Mouse (Mus musculus) G1E (cell line): ENCODE measurements around the gene Zswim4. TPM values are rescaled to one million over a fixed set of nuclear protein-coding genes. Genes with fewer than 3 reads are reported as not detected.

Experiments
- ATAC-seq: 2 replicates; pipeline ENCODE4 v1.8.0; 2016; ENCODE audit warnings: mild to moderate bottlenecking; ENCODE audit not compliant: insufficient number of reproducible peaks, poor library complexity, low FRiP score, severe bottlenecking; ENCODE audit errors: extremely low read depth
- DNase-seq: peaks from one replicate; pipeline ENCODE4 v3.0.0; 2012; ENCODE audit warnings: low spot score
- H3K27me3 ChIP-seq: 2 replicates; pipeline ENCODE4 v1.6.1; 2012; ENCODE audit warnings: mild to moderate bottlenecking, low read length, inconsistent platforms; ENCODE audit not compliant: insufficient read depth
- H3K36me3 ChIP-seq: replicated peaks from 2 replicates; pipeline ENCODE3; 2012; ENCODE audit warnings: mild to moderate bottlenecking, inconsistent platforms
- H3K4me1 ChIP-seq: 2 replicates; pipeline ENCODE4 v1.6.1; 2012; ENCODE audit warnings: low read depth, low read length, inconsistent platforms, mixed read lengths; ENCODE audit not compliant: insufficient read depth
- H3K4me3 ChIP-seq: 2 replicates; pipeline ENCODE4 v1.5.1; 2012; ENCODE audit warnings: low read depth, mild to moderate bottlenecking, inconsistent platforms, low read length, moderate library complexity, mixed read lengths
- H3K9me3 ChIP-seq: replicated peaks from 2 replicates; pipeline ENCODE4 v1.6.1; 2012; ENCODE audit warnings: inconsistent platforms
- CTCF ChIP-seq: IDR thresholded peaks from 2 replicates; pipeline ENCODE4 v1.5.1; 2012; ENCODE audit warnings: low read depth, low read length, inconsistent platforms, mixed read lengths
- GATA1 ChIP-seq: IDR thresholded peaks from 2 replicates; pipeline ENCODE4 v1.6.1; 2012; ENCODE audit warnings: borderline replicate concordance, low read length, inconsistent platforms, mixed read lengths
- GATA2 ChIP-seq: IDR thresholded peaks from 2 replicates; pipeline ENCODE4 v1.6.1; 2012; ENCODE audit warnings: low read depth, low read length, inconsistent platforms, borderline replicate concordance
- POLR2AphosphoS5 ChIP-seq: IDR thresholded peaks from 2 replicates; pipeline ENCODE4 v1.6.1; 2012; ENCODE audit warnings: low read depth, low read length, inconsistent platforms; ENCODE audit not compliant: insufficient replicate concordance
- TAL1 ChIP-seq: conservative IDR thresholded peaks from 2 replicates; pipeline ENCODE4 v1.6.1; 2012; ENCODE audit warnings: low read depth, low read length, inconsistent platforms, mixed read lengths
- polyA plus RNA-seq: library from polyadenylated mRNA; stranded (reverse); fragments of >175 nt; gene quantifications from 2 replicates; pipeline ENCODE4 v1.2.3, GENCODE M21; 2012
- total RNA-seq, 2 experiments: library from RNA; stranded (forward) in 1 of 2; stranded (reverse) in 1 of 2; fragments of 200-1000 nt in 1 of 2; fragments of >200 nt in 1 of 2; fragmentation: Nextera tagmentation in 1 of 2; gene quantifications; 2 replicates each; pipeline ENCODE4 v1.2.3; 2014 to 2017

Gene Zswim4
- total and polyA plus RNA-seq, 3 experiments: 5.7 to 19.0 (median 8.5) TPM

DNA sequence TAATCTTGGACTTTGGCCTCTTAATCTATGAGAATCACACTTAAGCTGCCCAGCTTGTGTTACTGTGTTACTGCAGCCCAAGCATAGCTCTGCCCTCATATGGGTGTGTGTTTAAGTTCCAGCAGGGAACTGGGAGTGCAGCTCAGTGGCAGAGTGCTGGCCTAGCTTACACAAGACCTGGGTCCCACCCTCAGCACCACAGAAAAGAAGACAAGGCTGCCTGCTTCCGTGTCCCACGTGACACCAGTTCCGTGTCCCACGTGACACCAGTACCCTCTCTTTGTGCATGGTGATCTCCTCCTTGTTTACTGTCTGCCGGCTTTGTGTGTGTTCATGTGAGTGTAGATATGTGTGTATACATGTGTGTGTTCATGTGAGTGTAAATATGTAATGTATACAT, 18.7 kb downstream of the Zswim4 start:
- H3K4me1 ChIP-seq: peaks cover 27% of the 10 kb centered on the region
- H3K36me3 ChIP-seq: peaks cover 90% of the 10 kb centered on the region
- TF ChIP-seq GATA2 (no peak), GATA1 (no peak), CTCF (no peak), POLR2AphosphoS5 (no peak)
- no peaks in the 10 kb centered on the region for H3K27me3 ChIP-seq
- no peak overlapping the region for H3K4me3 ChIP-seq
- no peaks in the 10 kb centered on the region for H3K9me3 ChIP-seq
- ATAC-seq (no peak), DNase-seq (no peak)

DNA sequence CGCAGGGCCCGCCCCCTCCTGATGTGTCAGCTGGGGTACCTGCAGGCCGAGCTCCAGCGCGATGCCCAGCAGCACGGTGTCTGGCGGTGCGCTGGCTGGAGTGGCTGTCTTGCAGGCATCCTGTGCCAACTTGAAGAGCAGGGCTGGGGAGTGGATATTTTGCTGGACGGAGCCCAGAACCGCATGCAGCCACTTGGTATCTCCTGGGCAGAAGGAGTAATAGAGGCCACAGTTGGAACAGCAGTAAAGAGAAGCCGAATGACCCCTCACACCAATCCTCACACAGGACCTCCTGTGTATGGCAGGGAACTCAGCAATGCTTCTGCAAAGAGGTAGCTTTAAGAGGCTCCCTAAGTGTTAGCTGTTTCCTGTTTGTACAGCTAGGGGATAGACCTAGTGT, 19.6 kb downstream of the Zswim4 start:
- H3K4me1 ChIP-seq: peaks cover 22% of the 10 kb centered on the region
- DNase-seq (no peak), ATAC-seq (no peak)
- H3K9me3 ChIP-seq: no peaks in the 10 kb centered on the region
- TF ChIP-seq CTCF (no peak), TAL1 (no peak), GATA1 (no peak), GATA2 (no peak), POLR2AphosphoS5 (no peak)
- peaks cover 89% of the 10 kb centered on the region for H3K36me3 ChIP-seq
- H3K27me3 ChIP-seq: no peaks in the 10 kb centered on the region
- no peak overlapping the region for H3K4me3 ChIP-seq

DNA sequence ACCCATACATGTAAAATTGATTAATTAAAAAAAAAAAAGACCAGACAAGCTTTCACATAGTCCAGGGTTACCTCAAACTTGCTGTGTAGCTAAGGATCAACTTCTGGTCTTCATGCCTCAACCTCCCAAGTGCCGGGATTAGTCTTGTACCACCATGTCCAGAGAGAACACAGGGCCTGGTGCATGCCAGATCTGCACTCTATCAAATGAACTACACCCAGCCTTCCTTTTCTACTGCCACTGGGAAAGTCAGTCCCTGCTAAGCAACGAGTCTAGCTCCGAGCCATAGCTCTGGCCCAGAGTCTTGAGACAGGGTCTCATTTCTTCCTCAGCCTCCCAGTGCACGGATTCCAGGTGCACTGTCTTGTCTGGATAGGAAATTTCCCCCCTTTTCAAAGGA, 23.6 kb downstream of the Zswim4 start:
- H3K9me3 ChIP-seq: no peaks in the 10 kb centered on the region
- no peak for TF ChIP-seq CTCF
- no peak for TF ChIP-seq GATA2
- no peak for TF ChIP-seq TAL1
- TF ChIP-seq GATA1: no peak
- no peak for TF ChIP-seq POLR2AphosphoS5
- ATAC-seq: no peak
- peaks cover 96% of the 10 kb centered on the region for H3K36me3 ChIP-seq
- DNase-seq: no peak
- no peak overlapping the region for H3K4me3 ChIP-seq
- H3K27me3 ChIP-seq: no peaks in the 10 kb centered on the region
- peaks cover 34% of the 10 kb centered on the region for H3K4me1 ChIP-seq

- no peaks in the 10 kb centered on the region for H3K9me3 ChIP-seq
- H3K4me3 ChIP-seq: no peak overlapping the region
- ATAC-seq (no peak), DNase-seq (no peak)
- H3K36me3 ChIP-seq: peaks cover 95% of the 10 kb centered on the region
- no peaks in the 10 kb centered on the region for H3K27me3 ChIP-seq
- TF ChIP-seq GATA2: no peak
- TF ChIP-seq POLR2AphosphoS5: 0 out of 2 replicates have a peak, but pooled peaks have one; percentile 25
- H3K4me1 ChIP-seq: peaks cover 47% of the 10 kb centered on the region
These were observed 24.8 kb downstream of the Zswim4 start for GRCm38 (mm10) chr8:84211881-84212563.

DNA sequence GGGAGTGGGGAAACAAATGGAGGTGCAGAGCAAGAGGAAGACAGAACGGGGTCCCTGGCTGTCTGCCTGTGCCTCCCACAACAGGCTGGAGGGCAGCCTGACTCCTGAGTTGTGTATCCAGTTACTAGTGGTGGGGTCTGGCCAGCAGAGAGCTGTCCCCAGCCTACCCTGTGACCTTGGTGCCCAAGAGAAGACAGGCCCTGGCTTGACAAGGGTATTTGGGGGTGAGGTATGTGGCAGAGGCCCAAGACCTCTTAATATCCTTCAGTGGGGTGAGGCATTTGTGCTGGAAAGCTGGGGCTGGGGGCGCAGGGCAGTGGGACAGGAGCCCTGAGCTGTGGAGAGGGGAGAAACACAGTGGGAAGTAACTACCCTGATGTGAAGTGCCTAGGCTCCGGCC, 25.7 kb downstream of the Zswim4 start:
- Histone ChIP-seq H3K4me1 (peaks cover 52% of the 10 kb centered on the region), H3K4me3 (no peak overlapping the region), H3K27me3 (no peaks in the 10 kb centered on the region), H3K9me3 (no peaks in the 10 kb centered on the region), H3K36me3 (peaks cover 94% of the 10 kb centered on the region)
- no peak for DNase-seq
- no peak for ATAC-seq
- TF ChIP-seq CTCF (no peak), GATA1 (no peak), POLR2AphosphoS5 (no peak)

- TF ChIP-seq TAL1 (no peak), GATA1 (no peak), CTCF (peak; percentile 88), GATA2 (no peak), POLR2AphosphoS5 (no peak)
- no peak for ATAC-seq
- no peak overlapping the region for H3K4me3 ChIP-seq
- no peaks in the 10 kb centered on the region for H3K27me3 ChIP-seq
- peaks cover 94% of the 10 kb centered on the region for H3K36me3 ChIP-seq
- DNase-seq: peak; percentile 58
- no peaks in the 10 kb centered on the region for H3K9me3 ChIP-seq
- H3K4me1 ChIP-seq: peaks cover 59% of the 10 kb centered on the region
These were observed 26.6 kb downstream of the Zswim4 start for GRCm38 (mm10) chr8:84210167-84210791.
